Comparison of ENCODE assay signal across 18 mouse cellular contexts in the genomic region with DNA sequence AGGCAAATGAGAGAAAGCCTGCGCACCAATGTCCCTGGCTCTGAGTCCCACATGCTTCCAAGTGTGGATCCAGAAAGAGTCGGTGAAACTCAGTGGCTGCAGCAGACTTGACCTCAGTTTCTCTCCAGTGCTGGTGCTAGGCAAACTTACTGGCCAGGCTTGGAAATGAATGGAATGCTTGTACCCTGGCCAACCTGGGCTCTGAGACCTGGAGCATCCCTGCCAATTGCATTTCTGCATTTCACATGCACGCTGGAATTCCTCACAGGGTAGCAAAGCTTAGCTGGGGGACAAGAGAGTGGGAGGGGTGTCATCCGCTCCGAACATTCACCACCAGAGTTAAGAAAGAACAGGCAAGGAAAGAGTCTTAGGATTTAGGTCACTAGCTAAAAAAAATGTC.
"Had no signal": no experiment of that assay in that cellular context is flagged by ENCODE, and none has a peak within 500 bp of the region (broad histone marks: within the 10 kb centered on the region; RNA-seq: fewer than 3 reads in every experiment).

No protein-coding gene starts in this region.

- DNase-seq: lung, embryonic 14.5 days; lung, postnatal 10 days; lung, postnatal 4 days; midbrain, embryonic 14.5 days; retina, postnatal 1 day; right cerebral cortex, adult 18-20 months; right cerebral cortex, postnatal 25 days; right cerebral cortex, postnatal 4 days; spleen, adult 18-20 months; thymus, adult 18-20 months; thymus, postnatal 14 days; thymus, postnatal 36 days had no signal

- H3K27ac ChIP-seq: midbrain, embryonic 10.5 days; midbrain, embryonic 12.5 days; neural tube, embryonic 13.5 days; neural tube, embryonic 15.5 days had no signal

- H3K4me2 ChIP-seq: lung, embryonic 14.5 days; midbrain, embryonic 12.5 days; neural tube, embryonic 13.5 days; neural tube, embryonic 15.5 days had no signal

- H3K4me1 ChIP-seq: neural tube, embryonic 15.5 days had no signal

- H3K36me3 ChIP-seq: midbrain, embryonic 10.5 days; midbrain, embryonic 12.5 days; neural tube, embryonic 13.5 days; neural tube, embryonic 15.5 days had no signal

- H3K4me3 ChIP-seq: midbrain, embryonic 10.5 days; midbrain, embryonic 12.5 days; myocyte; neural tube, embryonic 13.5 days; neural tube, embryonic 15.5 days had no signal

- H3K9me3 ChIP-seq: midbrain, embryonic 10.5 days; midbrain, embryonic 12.5 days; neural tube, embryonic 13.5 days; neural tube, embryonic 15.5 days had no signal

- H3K27me3 ChIP-seq: midbrain, embryonic 12.5 days; neural tube, embryonic 13.5 days; neural tube, embryonic 15.5 days had no signal

- H3K9ac ChIP-seq: lung, embryonic 14.5 days; midbrain, embryonic 12.5 days; neural tube, embryonic 13.5 days; neural tube, embryonic 15.5 days had no signal

- ATAC-seq: midbrain, embryonic 16.5 days had no signal
